Mouse (Mus musculus) layer of hippocampus, postnatal 10 days (tissue): ENCODE results near the gene Mlec. TPM values are rescaled to one million over a fixed set of nuclear protein-coding genes. Genes with fewer than 3 reads are reported as not detected.

Experiments used
- total RNA-seq, 2 experiments: library from RNA; stranded (reverse); gene quantifications; 2 replicates each; pipeline ENCODE4 v1.2.3; 2021

Mlec gene
- total RNA-seq, 2 experiments from 2014 or later = 75.1 to 78.2 TPM

Other genes starting within 250 kb of the Mlec start
- gene Oasl1, start 234.9 kb downstream of the Mlec start, total RNA-seq = under 1 TPM in 1 of 2 experiments, not detected in 1; 0.56 TPM
- 100 to 1,000 TPM; 181 to 193 TPM for gene 2210016L21Rik, start 216.0 kb downstream of the Mlec start, total RNA-seq
- not detected for gene Hnf1a, start 187.1 kb downstream of the Mlec start, total RNA-seq
- gene Sppl3, start 147.0 kb downstream of the Mlec start, total RNA-seq = 100 to 1,000 TPM in 1 of 2 experiments, 10 to 100 TPM in 1; 97.4 to 104 TPM
- gene Gm10401, start 59.9 kb downstream of the Mlec start, total RNA-seq = not detected
- 1 to 10 TPM; 6.8 to 9.9 TPM for gene Acads, start 38.8 kb downstream of the Mlec start, total RNA-seq
- gene Unc119b, start 23.2 kb downstream of the Mlec start, total RNA-seq = 10 to 100 TPM; 26.7 to 29.8 TPM
- gene Cabp1, start 36.2 kb upstream of the Mlec start, total RNA-seq = 10 to 100 TPM; 78.5 to 79.5 TPM
- 10 to 100 TPM; 51.1 to 61.8 TPM for gene Pop5, start 77.7 kb upstream of the Mlec start, total RNA-seq
- 100 to 1,000 TPM; 259 to 316 TPM for gene Rnf10, start 114.7 kb upstream of the Mlec start, total RNA-seq
- gene Coq5, start 121.5 kb upstream of the Mlec start, total RNA-seq = 10 to 100 TPM; 39.0 to 42.8 TPM
- 100 to 1,000 TPM; 753 to 793 TPM for gene Dynll1, start 142.8 kb upstream of the Mlec start, total RNA-seq
- gene Srsf9, start 169.0 kb upstream of the Mlec start, total RNA-seq = 10 to 100 TPM; 63.6 to 77.0 TPM
- 10 to 100 TPM; 29.3 to 32.5 TPM for gene Gatc, start 183.0 kb upstream of the Mlec start, total RNA-seq
- gene Triap1, start 183.0 kb upstream of the Mlec start, total RNA-seq = 10 to 100 TPM; 31.0 to 35.3 TPM
- gene Cox6a1, start 190.8 kb upstream of the Mlec start, total RNA-seq = 100 to 1,000 TPM; 732 to 825 TPM